Mouse (Mus musculus) kidney, postnatal 0 days (tissue): ENCODE data around the gene Ntsr1. TPM values are rescaled to one million over a fixed set of nuclear protein-coding genes. Genes with fewer than 3 reads are reported as not detected.

Source experiments
- ATAC-seq: fragments of 200-750 bp; cut with Nextera tagmentation; replicated peaks from 2 replicates; pipeline ENCODE4 v1.8.0; 2017; ENCODE audit warnings: low read depth, moderate number of reproducible peaks, moderate TSS enrichment, moderate library complexity; ENCODE audit not compliant: low FRiP score
- DNase-seq: peaks from one replicate; pipeline ENCODE4 v3.0.0-alpha.2; 2016; ENCODE audit warnings: low spot score
- H3K27ac ChIP-seq: fragments of 300-500 bp; sonication (generic); 2 replicates; pipeline ENCODE4 v1.5.1; 2014; ENCODE audit warnings: mild to moderate bottlenecking
- H3K27me3 ChIP-seq: fragments of 300-500 bp; sonication (generic); 2 replicates; pipeline ENCODE4 v1.6.1; 2014; ENCODE audit warnings: low read length, mixed read lengths; ENCODE audit not compliant: insufficient read depth
- H3K36me3 ChIP-seq: fragments of 300-500 bp; sonication (generic); 2 replicates; pipeline ENCODE4 v1.6.1; 2014; ENCODE audit warnings: low read length, mixed read lengths; ENCODE audit not compliant: insufficient read depth
- H3K4me1 ChIP-seq: fragments of 300-500 bp; sonication (generic); replicated peaks from 2 replicates; pipeline ENCODE4 v1.6.1; 2014; ENCODE audit warnings: antibody characterized with exemption, low read length, mixed read lengths; ENCODE audit not compliant: insufficient read depth
- H3K4me2 ChIP-seq: fragments of 300-500 bp; sonication (generic); 2 replicates; pipeline ENCODE4 v1.6.1; 2014; ENCODE audit warnings: mild to moderate bottlenecking, low read length, moderate library complexity, mixed read lengths
- H3K4me3 ChIP-seq: fragments of 300-500 bp; sonication (generic); replicated peaks from 2 replicates; pipeline ENCODE4 v1.5.1; 2014; ENCODE audit warnings: low read depth, low read length
- H3K9ac ChIP-seq: fragments of 300-500 bp; sonication (generic); 2 replicates; pipeline ENCODE4 v1.6.1; 2014; ENCODE audit warnings: low read depth, low read length
- H3K9me3 ChIP-seq: fragments of 300-500 bp; sonication (generic); replicated peaks from 2 replicates; pipeline ENCODE4 v1.6.1; 2016; ENCODE audit warnings: low read length, inconsistent platforms, mixed read lengths
- CTCF ChIP-seq: IDR thresholded peaks from 2 replicates; pipeline ENCODE4 v1.5.1; 2016; ENCODE audit warnings: antibody characterized with exemption, low read depth, mild to moderate bottlenecking, moderate library complexity
- WGBS: fragments of 180-500 bp; shearing (Covaris S2); extraction: QIAGEN DNeasy Blood & Tissue Kit; methylation state at CpG from one replicate; pipeline ENCODE4 v1.1.7; 2014; 5-methylcytosine and 5-hydroxymethylcytosine counted together
- polyA plus RNA-seq: library from polyadenylated mRNA; unstranded; fragments of >200 nt; fragmentation: Nextera tagmentation; extraction: Ambion mirVana; gene quantifications from 2 replicates; pipeline ENCODE4 v1.2.1, GENCODE M21; 2015

The Ntsr1 gene
- polyA plus RNA-seq, 1 experiment from 2014 or later: 4.4 TPM

- H3K27me3 ChIP-seq: no peaks in the 10 kb centered on the region
- WGBS: 46% methylated on average over 6 of the region's 6 CpGs
- H3K9ac ChIP-seq: no peak overlapping the region
- H3K9me3 ChIP-seq: no peaks in the 10 kb centered on the region
- no peak for ATAC-seq
- no peak for TF ChIP-seq CTCF
- no peaks in the 10 kb centered on the region for H3K4me1 ChIP-seq
- H3K4me3 ChIP-seq: no peak overlapping the region
- H3K27ac ChIP-seq: no peak overlapping the region
- no peak overlapping the region for H3K4me2 ChIP-seq
- no peaks in the 10 kb centered on the region for H3K36me3 ChIP-seq
- no peak for DNase-seq
These were observed 63.5 kb downstream of the Ntsr1 start for GRCm38 (mm10) chr2:180563296-180563695.

GRCm38 (mm10) chr2:180563841-180564240, 64.1 kb downstream of the Ntsr1 start:
- H3K27ac ChIP-seq: no peak overlapping the region
- DNase-seq: peak; percentile 21
- no peak for ATAC-seq

GRCm38 (mm10) chr2:180566240-180566913, 66.6 kb downstream of the Ntsr1 start:
- ATAC-seq (peak; percentile 60; the same call in 1 of the 2 replicates), DNase-seq (peak; percentile 88)
- Histone ChIP-seq H3K27ac (no peak overlapping the region), H3K27me3 (no peaks in the 10 kb centered on the region), H3K9me3 (no peaks in the 10 kb centered on the region), H3K4me3 (no peak overlapping the region), H3K4me1 (no peaks in the 10 kb centered on the region; the same call in 1 of the 2 replicates), H3K36me3 (no peaks in the 10 kb centered on the region), H3K9ac (no peak overlapping the region), H3K4me2 (no peak overlapping the region)
- peak; percentile 87 for TF ChIP-seq CTCF
- 36% methylated on average over 13 of the region's 13 CpGs for WGBS

More at GRCm38 (mm10) chr2:180563841-180564240, 64.1 kb downstream of the Ntsr1 start:
- no peak overlapping the region for H3K4me2 ChIP-seq
- no peak overlapping the region for H3K9ac ChIP-seq
- H3K27me3 ChIP-seq: no peaks in the 10 kb centered on the region
- WGBS: 14% methylated on average over 5 of the region's 5 CpGs
- TF ChIP-seq CTCF: no peak
- H3K9me3 ChIP-seq: no peaks in the 10 kb centered on the region
- no peaks in the 10 kb centered on the region for H3K36me3 ChIP-seq
- no peaks in the 10 kb centered on the region for H3K4me1 ChIP-seq
- H3K4me3 ChIP-seq: no peak overlapping the region

GRCm38 (mm10) chr2:180569028-180569643, 69.4 kb downstream of the Ntsr1 start:
- H3K36me3 ChIP-seq: no peaks in the 10 kb centered on the region
- TF ChIP-seq CTCF: no peak
- WGBS: 20% methylated on average over 3 of the region's 3 CpGs
- no peaks in the 10 kb centered on the region for H3K27me3 ChIP-seq
- ATAC-seq (no peak), DNase-seq (peak; percentile 52)
- no peak overlapping the region for H3K4me2 ChIP-seq
- H3K9ac ChIP-seq: no peak overlapping the region
- H3K27ac ChIP-seq: no peak overlapping the region
- H3K4me1 ChIP-seq: peaks cover 3% of the 10 kb centered on the region; the same call in 1 of the 2 replicates
- no peaks in the 10 kb centered on the region for H3K9me3 ChIP-seq
- no peak overlapping the region for H3K4me3 ChIP-seq

- no peak overlapping the region for H3K9ac ChIP-seq
- H3K27ac ChIP-seq: no peak overlapping the region
- H3K9me3 ChIP-seq: no peaks in the 10 kb centered on the region
- DNase-seq (no peak), ATAC-seq (no peak)
- WGBS: 41% methylated on average over 4 of the region's 4 CpGs
- TF ChIP-seq CTCF: no peak
- H3K4me2 ChIP-seq: no peak overlapping the region
- H3K4me1 ChIP-seq: peaks cover 3% of the 10 kb centered on the region; the same call in 1 of the 2 replicates
- no peak overlapping the region for H3K4me3 ChIP-seq
- H3K36me3 ChIP-seq: no peaks in the 10 kb centered on the region
- H3K27me3 ChIP-seq: no peaks in the 10 kb centered on the region
These were observed 76.7 kb downstream of the Ntsr1 start for GRCm38 (mm10) chr2:180576482-180576881.

- H3K9ac ChIP-seq: no peak overlapping the region
- H3K4me2 ChIP-seq: no peak overlapping the region
- H3K36me3 ChIP-seq: no peaks in the 10 kb centered on the region
- no peak overlapping the region for H3K27ac ChIP-seq
- ATAC-seq: no peak
- TF ChIP-seq CTCF: peak; percentile 96
- H3K4me3 ChIP-seq: no peak overlapping the region
- 3% methylated on average over 3 of the region's 3 CpGs for WGBS
- peak; percentile 90 for DNase-seq
- H3K4me1 ChIP-seq: 0 out of 2 replicates have a peak, but pooled peaks cover 6% of the 10 kb centered on the region
- H3K27me3 ChIP-seq: no peaks in the 10 kb centered on the region
- H3K9me3 ChIP-seq: no peaks in the 10 kb centered on the region
These were observed 78.9 kb downstream of the Ntsr1 start for GRCm38 (mm10) chr2:180578686-180579085.
